18 mouse cellular contexts compared by ENCODE assay signal in genomic region chr14:105658316-105658715, GRCm38 (mm10).
"Had no signal": no experiment of that assay in that cellular context is flagged by ENCODE, and none has a peak within 500 bp of the region (broad histone marks: within the 10 kb centered on the region; RNA-seq: fewer than 3 reads in every experiment).

No protein-coding gene starts in this region.

- H3K9ac ChIP-seq: limb, embryonic 12.5 days; liver, embryonic 13.5 days; liver, postnatal 0 days; lung, embryonic 15.5 days had no signal

- H3K4me3 ChIP-seq: layer of hippocampus, adult 2 months; limb, embryonic 12.5 days; liver, embryonic 13.5 days; lung, embryonic 15.5 days; megakaryocyte, embryonic 14.5 days had no signal

- H3K4me1 ChIP-seq: limb, embryonic 12.5 days; liver, embryonic 13.5 days; lung, embryonic 15.5 days; megakaryocyte, embryonic 14.5 days had no signal

- H3K4me2 ChIP-seq: limb, embryonic 12.5 days; liver, embryonic 13.5 days; lung, embryonic 15.5 days; midbrain, embryonic 11.5 days had no signal

- H3K27ac ChIP-seq: kidney, postnatal 0 days; layer of hippocampus, adult 2 months; limb, embryonic 12.5 days; liver, embryonic 13.5 days; lung, embryonic 15.5 days; macrophage; stomach, postnatal 0 days had no signal

- H3K36me3 ChIP-seq: limb, embryonic 12.5 days; liver, embryonic 13.5 days; lung, embryonic 15.5 days had no signal

- DNase-seq: kidney, adult 11 months; kidney, adult 9 months; kidney, postnatal 36 days; liver; liver, embryonic 13.5 days; liver, postnatal 0 days; lung, postnatal 14 days; thymus, adult 18-20 months; thymus, postnatal 14 days had no signal

- H3K9me3 ChIP-seq: limb, embryonic 12.5 days; liver, embryonic 13.5 days; lung, embryonic 15.5 days had no signal

- ATAC-seq: liver, postnatal 0 days; midbrain, embryonic 16.5 days had no signal

- H3K27me3 ChIP-seq: limb, embryonic 12.5 days; liver, embryonic 13.5 days; lung, embryonic 15.5 days; megakaryocyte, embryonic 14.5 days had no signal
